Mouse (Mus musculus) bone marrow, adult 2 months (tissue): ENCODE measurements at regions not wholly inside any gene's neighbourhood (a gene's known extent, or its start where the extent isn't known, plus 50 kb on each side); places are given as distances from the start of the nearest gene placed in this dataset.

ENCODE experiments used
- CTCF ChIP-seq: fragments of 200-500 bp; IDR thresholded peaks from 2 replicates; pipeline ENCODE4 v1.5.1; 2011; ENCODE audit warnings: low read length, control low read depth; ENCODE audit not compliant: control insufficient read depth, insufficient read depth
- POLR2A ChIP-seq: fragments of 200-500 bp; IDR thresholded peaks from 2 replicates; pipeline ENCODE4 v1.6.1; 2011; ENCODE audit warnings: low read depth, mild to moderate bottlenecking, control low read depth, low read length, borderline replicate concordance; ENCODE audit not compliant: control insufficient read depth

DNA sequence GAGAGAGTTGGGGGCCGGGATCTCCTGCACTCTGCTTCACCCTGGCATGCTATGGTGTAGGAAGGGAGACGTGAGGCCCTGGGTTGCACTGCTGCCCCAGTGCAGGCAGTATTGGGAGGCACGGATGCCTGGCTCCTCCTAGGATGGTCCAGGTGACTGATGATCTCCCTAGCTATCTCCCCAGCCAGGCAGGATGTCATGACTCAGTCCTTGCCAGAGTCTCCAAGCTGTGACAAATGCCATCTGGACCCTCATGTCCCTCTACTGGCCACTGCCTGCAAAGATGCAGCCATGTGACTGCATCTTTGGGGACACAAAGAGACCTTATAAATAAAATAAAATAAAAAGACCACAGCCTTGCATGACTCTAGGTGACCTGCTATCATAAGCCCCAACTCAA is 181.6 kb downstream of the Mroh4 start:
- no peak for TF ChIP-seq CTCF
- no peak for TF ChIP-seq POLR2A
